Mouse (Mus musculus) ovary, postnatal 36 days (tissue): ENCODE results near the gene Cdk2ap2.
"Not testable (repeated sequence)": the region's sequence is repeated elsewhere in the genome, so short reads cannot be mapped to it uniquely, and the experiment has no call there.

Experiments
- DNase-seq: peaks from one replicate; pipeline ENCODE4 v3.0.0; 2022; ENCODE audit warnings: low spot score, mixed read lengths

Cdk2ap2 gene

DNA sequence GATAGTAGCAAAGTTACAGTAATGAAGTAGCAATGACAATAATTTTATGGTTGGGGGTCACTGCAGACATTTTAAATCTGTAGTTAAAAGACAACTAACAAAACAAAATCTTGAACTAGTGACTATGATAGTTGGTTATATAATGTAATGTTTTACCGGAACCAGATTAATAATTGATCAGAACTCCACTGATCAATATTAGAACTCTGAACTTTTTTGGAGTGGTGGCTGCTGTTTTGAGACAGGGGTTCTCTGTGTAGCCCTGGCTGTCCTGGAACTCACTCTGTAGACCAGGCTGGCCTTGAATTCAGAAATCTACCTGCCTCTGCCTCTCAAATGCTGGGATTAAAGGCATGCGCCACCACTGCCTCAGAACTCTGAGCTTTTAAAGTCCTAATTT is 28.7 kb upstream of the Cdk2ap2 start:
- not testable (repeated sequence) for DNase-seq

DNA sequence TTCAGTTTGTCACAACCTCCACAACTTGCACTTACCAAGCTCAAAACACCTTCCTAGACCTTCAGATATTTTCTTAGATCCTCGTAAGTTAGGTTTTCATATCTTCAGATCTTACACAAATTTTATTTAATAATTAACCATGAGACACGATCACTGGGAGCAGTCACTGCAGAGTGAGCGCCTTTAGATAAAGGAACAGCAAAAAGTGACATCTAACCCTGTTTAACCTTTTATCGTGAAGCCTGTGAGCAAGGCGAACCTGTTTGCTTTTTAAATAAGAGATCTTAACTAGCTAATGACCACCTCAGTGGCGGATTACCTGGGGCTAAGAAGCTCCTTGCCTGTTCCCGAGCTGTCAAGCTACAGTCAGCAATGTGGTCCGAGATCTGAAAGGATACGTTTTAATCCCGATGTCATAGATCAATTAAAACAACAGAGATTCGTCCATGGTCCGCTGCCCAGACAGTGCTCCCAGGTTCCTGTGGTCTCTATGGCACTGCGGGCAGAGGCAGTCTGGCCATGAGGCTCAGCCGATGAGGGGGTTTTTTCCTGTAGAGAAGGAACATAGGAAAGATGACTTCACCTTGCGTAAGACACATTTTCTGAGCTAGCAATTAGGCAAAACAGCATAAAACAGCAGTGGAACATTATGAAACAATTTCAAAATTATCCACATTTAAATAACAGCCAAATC is 28.1 kb upstream of the Cdk2ap2 start:
- no peak for DNase-seq

DNA sequence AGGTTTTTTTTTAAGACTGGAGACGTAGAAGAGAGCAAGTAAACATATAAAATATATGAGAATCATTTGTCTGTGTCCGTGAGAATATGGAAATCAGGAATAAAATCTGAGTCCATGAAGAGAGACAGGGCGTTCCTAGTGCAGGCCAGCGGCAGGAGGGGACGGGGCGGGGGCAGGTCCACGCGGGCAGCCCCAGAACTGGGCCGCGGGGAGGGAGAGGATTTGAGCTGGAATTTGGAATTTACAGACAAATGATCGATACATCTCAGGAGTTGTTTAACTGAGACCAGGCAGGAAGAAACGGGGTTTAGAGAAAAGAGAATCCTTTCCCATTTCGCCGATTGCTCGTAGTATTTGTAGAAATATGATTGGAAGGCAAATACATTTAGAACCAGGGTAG is 26.7 kb upstream of the Cdk2ap2 start:
- DNase-seq = no peak

DNA sequence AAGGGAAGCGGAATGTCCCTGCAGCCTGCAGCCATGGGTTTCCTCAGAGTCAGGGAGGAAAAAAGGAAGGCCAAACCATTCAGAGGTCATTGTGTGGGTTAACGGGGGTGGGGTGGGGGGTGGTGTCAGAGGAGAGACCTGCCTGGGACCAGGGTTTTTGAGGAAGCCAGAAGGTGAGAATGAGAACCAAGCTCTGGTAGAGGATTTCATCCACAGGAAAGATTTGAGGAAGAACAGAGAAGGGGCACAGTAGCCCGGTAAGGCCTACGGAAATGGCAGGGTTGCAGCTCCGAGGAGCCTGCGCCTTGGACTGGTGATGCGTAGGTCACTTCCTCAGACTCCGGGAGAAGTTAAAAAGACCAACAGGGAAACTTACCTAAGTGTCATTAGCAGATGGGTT is 26.2 kb upstream of the Cdk2ap2 start:
- no peak for DNase-seq

DNA sequence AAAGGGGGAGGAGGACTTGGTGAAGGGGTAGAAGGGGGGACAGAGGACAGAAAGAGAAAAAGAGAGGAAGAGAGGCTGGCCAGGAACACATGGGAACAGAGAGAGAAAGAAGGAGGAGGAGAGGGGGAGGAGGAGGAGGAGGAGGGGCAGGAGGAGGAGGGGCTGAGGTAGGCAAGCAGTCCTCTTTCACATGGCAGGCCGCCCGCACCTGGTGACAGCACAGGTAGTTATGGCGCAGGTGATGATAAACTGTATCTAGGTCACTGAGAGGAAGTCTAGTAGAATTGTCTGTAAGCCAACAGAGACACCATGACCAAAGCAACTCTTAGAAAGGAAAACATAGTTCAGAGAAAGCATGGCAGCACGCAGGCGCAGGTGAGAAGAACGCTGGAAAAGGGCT is 25.6 kb upstream of the Cdk2ap2 start:
- DNase-seq = no peak

DNA sequence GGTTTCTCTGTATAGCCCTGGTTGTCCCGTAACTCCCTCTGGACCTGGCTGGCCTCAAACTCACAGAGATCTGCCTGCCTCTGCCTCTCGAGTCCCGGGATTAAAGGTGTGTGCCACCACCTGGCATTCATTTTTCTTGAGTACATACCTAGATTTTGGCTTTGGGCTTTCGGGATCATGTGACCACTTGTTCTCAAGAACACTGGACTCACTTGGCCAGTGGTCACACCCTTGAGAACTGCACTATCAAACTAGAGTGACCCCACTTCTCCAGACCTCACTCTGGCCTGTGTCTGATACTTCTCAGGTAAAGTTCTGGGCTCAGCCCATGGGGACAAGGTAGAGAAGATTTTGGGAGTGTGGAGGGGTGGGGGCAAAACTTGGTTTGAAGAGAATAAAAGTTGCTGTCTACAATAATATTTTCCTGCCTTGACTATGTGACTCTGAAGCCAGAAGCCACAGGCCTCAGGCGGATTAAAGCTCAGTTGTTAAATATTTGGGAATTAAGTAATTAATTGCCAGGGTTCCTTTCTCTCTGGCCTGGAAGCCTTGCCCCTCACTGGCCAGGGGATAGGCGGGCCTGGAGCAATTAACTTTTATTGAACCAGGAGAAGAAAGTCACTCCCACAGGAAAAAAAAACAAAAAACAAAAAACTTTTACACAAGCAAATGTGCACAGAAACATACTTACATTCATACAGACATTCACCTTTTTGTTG is 24.1 kb upstream of the Cdk2ap2 start:
- no peak for DNase-seq

DNA sequence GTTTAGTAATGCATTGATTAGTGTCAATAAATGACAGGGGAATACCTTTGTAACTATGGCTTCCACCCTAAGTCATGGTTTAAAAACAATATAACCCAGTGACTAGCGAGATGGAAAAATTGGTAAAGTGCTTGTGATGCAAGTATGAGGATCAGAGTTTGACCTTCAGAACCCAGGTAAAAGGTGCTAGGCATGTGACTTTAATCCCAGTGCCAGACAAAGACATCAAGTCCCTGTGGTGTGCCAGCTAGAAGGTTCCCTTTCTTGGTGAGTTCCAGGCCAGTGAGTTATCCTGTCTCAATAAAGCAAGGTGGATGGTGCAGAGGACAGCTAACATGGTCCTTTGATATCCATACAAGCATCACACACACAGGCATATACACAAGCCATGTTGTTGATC is 21.5 kb upstream of the Cdk2ap2 start:
- no peak for DNase-seq

DNA sequence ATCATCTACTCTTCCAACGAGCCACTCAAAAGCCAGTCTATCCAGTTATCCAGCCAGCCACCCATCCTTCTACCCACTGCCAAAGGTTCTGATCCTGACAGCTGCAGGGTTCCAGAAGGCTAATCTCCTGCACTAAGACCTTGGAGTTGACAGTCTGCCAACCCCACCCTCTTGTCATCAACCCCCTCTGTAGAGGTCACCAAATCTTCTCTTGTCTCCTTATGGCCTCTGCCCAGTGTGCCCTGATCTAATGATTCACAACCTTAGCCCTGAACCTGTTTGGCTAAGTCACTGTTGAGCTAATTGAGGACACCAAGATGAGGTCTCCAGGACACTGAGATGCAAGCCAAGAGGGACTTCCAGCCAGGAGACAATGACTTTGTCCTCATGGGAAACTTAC is 17.4 kb upstream of the Cdk2ap2 start:
- DNase-seq = no peak

DNA sequence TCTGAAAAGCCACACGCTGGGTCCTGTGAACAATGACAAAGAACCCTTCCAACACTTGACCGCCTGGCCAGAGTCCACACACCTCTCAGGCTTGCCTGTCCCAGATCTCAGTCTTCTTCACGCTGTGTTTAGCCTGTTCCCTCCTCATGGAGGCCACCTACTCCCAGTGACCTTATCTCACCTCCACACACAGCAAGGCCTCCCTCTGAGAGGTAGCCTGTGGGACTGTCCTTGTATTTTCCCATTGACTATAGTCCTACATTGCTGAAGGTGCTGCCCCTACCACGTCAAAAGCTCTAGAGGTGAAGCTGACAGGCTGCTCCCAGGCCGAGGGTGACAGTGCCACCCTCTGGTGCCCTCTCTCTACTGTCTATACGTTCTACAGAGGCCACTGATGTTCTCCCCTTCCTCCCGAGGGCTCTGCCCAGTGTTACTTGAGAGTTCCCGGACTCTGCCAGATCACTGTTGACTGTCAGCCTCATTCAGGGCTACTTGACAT is 16.4 kb upstream of the Cdk2ap2 start:
- DNase-seq = no peak

DNA sequence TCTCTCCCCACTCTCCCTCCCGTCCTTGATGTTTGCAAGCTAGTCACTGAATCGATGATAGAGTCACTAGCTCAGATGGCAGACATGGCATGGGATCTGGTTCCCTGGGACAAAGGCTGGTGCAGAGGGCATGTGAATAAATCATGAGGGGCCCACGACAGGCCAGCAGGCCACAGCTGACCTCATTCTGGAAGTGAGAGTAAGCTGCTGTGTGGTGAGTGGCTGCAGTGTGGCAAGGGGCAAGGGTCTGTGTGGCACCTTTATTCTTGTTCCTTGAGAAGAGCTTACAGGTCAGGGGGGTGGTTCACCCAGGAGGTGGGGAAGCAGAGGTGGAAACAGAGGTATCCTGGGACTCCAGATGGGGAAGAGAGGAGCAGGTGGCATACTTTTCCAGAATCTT is 15.6 kb upstream of the Cdk2ap2 start, which contains the start of gene Cabp2:
Gene Cabp2 (plus strand): TSS at position 185 of the 400 bp plus-strand sequence.
- DNase-seq = no peak

DNA sequence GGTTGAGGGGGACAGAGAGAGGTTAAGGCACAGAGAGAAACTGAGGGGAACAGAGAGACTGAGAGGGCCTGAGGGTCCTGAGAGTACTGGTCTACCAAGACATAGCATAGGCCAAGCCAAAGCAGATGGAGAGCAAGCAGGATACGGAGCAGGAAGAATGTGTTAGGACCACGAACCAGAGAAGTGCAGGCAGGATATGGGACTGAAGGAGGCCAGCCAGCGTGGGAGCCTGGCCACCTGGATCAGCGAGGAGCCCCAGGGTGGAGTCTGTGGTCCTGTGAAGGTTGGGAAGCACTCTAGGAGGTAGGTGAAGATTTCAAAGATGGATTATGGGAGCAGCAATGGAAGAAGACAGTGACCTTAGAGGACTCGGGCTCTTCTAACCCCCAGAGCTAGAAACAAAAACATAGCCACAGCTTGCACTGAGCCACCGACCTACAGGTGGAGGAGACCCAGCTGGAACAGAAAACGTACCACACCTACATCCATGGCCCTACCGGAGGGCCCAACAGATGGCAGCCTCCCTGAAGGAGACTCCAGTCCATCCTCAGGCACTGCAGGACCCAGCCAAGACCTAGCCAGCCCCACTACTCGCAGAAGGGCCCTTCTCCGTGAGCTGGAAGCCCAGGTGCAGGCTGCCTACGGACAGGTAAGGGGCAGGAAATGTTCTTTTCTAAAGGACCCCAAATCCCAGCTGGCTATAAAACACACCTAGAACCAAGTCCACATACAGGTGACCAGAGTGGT is 14.6 kb upstream of the Cdk2ap2 start:
- DNase-seq = no peak

DNA sequence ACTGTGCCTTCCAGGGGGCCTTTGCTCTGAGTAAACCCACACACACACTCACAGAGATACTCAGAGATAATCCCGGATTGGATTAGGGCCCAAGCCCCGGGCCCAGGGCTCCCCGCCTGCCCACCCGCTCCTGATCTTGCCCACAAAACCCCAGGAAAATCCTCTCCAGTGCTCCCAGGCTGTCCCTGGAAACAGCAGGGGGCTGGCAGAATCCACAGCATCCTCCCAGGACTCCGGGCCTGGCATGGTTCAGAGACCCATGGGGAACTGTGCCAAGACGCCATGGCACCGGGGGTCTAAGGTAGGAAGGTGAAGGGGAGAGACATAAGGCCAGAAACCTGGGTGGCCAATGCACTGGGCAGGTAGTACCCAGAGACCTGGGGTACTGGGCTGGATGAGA is 13.7 kb upstream of the Cdk2ap2 start:
- DNase-seq = no peak

DNA sequence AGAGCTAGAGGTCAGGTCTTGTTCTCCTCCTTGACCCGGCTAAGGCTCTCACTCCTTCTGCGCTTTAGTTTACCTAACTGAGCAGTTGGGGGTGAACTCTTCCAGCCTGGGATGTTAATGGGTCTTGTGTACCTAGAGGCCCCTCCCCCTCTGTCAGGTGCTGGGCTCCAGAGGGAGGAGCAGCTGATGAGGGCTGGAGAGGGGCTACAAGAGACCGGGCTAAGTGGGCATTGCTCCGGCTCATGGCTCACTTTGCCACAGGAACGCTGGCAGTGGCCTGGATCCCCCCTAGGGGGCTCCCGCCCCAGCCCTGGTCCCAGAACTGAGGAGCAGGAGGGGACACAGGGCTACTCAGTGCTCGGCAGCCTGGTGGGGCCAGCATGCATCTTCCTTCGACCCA is 13.2 kb upstream of the Cdk2ap2 start:
- DNase-seq = no peak

DNA sequence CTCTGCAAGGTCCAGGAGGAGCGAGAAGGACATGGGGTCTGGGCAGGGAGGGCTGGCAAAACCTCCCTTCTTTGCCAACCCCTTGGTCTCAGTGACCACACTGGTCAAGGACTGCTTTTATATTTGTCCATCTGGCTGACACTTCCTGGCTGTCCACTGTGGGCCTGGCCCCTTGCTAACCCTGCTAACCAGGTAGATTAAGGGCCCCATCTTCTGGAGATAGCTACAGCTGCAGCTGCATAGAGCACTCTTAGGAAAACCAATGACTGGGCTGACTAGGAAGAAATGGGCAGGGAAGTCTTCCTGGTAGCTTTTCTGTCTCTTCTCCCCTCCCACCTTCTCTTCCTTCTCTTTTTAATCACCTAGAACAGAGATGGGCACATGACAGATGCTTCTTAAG is 12.0 kb upstream of the Cdk2ap2 start:
- DNase-seq = no peak

DNA sequence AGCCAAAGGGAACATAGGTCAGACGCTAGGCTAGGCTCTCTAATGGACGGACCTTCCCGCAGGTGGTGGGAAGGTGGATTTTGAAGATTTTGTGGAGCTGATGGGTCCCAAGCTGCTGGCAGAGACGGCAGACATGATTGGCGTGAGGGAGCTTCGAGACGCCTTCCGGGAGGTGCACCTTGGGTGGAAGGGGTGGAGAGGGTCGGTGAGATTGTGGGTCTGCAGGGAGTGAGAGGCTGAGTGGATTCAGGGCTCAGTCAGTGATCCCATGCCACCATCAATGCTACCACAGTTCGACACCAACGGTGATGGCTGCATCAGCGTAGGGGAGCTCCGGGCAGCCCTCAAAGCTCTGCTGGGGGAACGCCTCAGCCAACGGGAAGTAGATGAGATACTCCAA is 10.8 kb upstream of the Cdk2ap2 start:
- no peak for DNase-seq

DNA sequence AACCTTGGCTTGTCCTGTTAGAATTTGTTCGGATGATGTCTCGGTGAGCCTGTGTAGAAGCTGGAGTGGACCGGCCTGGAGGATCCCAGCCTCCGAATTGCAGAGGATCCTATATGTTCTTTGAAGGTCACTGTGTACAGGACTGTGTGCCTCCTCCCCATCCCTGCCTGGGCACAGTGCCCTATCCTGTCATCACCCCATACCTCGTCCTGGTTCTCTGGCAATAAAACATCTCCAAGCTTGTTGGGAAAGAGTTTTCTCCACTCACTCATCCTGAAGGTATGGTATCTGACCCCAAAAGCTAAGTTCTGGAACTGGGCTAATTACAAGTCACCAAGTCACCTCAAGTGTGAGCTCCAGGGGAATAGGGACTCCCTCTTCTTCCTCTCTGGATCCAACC is 9.9 kb upstream of the Cdk2ap2 start:
- no peak for DNase-seq

DNA sequence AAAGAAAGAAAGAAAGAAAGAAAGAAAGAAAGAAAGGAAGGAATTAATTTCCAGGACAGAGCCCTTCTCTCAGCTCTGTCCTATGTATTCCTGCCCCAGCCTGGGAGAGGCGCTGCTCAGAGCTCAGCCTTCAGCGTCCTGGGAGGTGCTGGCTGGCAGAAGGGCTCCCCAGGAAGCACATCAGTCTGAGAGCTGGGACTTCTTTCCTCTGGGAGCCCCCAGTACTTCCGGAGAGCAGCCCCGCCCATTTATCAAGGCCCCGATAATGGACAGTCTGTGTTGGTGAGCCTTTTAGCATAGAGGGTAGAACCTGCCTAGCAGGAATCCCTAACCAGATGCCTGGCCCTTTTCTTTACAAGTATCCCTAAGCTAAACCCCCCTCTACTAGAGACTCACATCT is 8.8 kb upstream of the Cdk2ap2 start:
- DNase-seq = no peak

DNA sequence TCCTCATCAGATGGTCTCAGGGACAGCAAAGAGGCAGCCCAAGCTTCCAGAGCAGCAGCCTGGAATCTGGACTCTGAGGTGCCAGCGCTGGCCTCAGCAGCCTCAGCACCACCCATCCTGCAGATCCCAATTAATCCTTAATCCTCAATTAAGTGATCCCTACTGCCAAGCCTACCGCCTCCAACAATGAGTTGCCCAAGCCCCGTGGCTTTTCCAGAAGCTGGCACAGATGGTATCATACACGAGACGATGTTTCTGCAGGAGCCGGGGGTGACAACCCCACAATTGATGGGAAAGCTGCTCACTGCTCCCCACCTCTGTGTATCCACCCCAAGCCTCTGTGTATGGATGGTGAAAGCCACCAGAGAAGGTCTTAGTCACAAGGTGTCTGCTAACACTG is 7.9 kb upstream of the Cdk2ap2 start:
- no peak for DNase-seq

DNA sequence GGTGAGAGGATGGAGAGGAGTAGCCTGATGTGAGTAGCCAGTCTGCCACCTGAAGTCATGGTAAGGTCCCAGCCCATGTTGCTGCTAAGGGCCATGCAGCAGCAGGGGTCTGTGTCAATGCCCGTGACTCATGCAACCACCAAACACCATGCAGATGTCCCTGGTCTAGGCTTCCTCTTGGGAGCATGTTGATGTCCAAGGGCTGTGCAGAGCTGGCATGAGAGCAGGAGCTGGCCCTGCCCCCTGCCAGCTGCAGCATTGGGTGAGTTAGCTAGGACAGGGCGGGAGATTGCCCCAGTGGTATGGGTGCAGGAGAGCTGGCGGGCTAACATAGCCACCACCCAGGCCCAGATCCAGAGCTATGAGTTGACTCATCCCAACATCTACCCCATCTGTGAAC is 6.5 kb upstream of the Cdk2ap2 start:
- DNase-seq = no peak

DNA sequence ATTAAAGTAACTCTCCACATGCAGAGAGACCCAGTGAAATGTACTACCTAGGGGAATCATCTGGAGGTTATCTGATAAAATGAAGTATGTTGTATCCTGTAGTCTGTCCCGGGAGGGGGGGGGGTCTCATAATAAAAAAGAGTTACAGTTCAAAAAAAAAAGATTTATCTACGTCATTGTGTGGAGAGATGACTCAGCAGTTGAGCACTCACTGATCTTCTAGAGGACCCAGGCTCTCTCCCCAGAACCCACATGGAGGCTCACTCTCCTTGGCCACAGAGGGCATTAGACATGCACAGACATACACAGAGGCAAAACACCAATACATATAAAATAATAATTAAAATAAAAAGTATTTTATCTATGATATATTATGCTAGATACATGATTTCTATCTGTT is 5.6 kb upstream of the Cdk2ap2 start:
- no peak for DNase-seq

DNA sequence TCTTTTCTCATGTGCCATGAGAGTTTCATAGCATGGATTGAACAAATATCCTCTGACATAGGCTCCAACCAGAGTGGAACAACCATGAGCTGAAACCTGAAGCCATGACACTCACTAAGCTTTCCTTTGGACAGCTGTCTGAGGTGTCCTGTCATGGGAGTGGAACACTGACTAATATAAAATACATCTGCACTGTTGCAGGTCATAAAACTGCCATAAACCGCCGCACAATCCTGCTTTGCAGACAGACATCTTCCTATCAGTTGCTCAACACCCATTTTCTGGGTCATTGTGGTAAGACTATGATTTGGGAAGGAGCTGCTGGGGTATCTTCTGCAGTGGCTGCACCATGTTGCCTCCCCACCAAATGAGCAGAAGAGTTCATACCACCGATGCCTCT is 4.2 kb upstream of the Cdk2ap2 start:
- no peak for DNase-seq

DNA sequence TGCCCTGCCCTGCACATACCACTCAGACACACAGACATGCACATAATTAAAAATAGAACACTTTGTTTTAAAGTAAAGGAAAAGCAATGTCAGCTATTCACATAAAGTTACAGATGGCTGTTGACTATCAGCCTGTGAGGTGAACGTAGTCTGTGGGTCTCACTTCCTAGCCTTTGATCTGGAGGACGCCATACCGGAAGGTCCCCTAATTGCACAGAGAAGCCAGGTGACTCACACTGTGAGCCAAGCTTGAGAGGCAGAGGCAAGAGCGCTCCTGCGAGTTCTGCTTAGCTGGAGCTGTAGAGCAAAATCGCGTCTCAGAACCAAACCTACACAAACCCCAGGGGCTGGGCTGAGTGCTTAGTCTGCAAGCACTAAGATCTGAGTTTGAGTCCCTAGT is 3.2 kb upstream of the Cdk2ap2 start:
- no peak for DNase-seq

DNA sequence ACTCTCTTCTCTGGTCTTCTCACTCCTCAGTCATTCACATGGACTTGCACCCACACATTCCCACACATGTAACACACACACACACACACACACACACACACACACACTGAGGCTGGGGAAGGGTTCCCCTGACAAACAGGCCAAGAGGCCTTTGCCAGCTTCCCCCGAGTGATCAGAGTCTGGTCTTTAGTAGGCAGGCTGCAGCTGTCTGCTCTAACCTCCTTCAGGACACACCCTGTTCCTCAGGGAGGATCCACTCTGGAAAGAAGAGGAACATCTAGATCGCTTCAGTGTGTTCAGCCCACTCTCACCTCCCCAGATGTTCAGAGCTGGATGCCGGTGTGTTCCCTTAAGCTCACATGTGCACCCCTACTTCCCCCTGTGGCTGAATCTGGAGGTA is 2.6 kb upstream of the Cdk2ap2 start:
- DNase-seq = no peak
